Mouse (Mus musculus) bone marrow, adult 2 months (tissue): Measurements from ENCODE around the gene Ccdc187.

Experiments used
- CTCF ChIP-seq: fragments of 200-500 bp; IDR thresholded peaks from 2 replicates; pipeline ENCODE4 v1.5.1; 2011; ENCODE audit warnings: low read length, control low read depth; ENCODE audit not compliant: control insufficient read depth, insufficient read depth
- POLR2A ChIP-seq: fragments of 200-500 bp; IDR thresholded peaks from 2 replicates; pipeline ENCODE4 v1.6.1; 2011; ENCODE audit warnings: low read depth, mild to moderate bottlenecking, control low read depth, low read length, borderline replicate concordance; ENCODE audit not compliant: control insufficient read depth

DNA sequence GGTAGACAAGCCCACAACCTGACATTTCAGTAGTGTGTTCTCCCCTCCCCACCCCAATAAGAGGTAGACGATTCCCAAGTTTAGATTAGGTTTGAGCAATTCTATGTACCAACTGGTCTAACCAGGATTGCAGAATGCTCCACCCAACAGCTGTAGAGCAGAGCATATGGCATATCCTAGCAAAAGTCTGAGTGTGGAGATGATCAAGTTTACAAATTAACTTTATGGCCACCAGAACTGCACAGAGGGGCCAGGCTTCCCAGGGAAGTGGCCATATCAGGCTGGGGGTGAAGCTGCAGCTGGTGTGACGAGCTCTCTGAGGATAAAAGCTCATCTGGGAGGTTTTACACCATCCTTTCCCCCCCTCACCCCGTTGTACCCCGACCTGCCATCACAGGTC lies 29.7 kb downstream of the Ccdc187 start:
- TF ChIP-seq CTCF (no peak), POLR2A (no peak)
